Mouse (Mus musculus): ENCODE measurements around the gene Myoz1.

- TF ChIP-seq GATA1 (IDR thresholded peaks at IDR 0.05; ENCODE audit: borderline replicate concordance, low read length) (no peak), FLI1 (IDR thresholded peaks at IDR 0.05; ENCODE audit: low read length) (no peak)
These were observed 37.2 kb downstream of the Myoz1 start for GRCm38 (mm10) chr14:20619131-20619530.

Measured in megakaryocyte, embryonic 14.5 days (primary cell).